Comparison of ENCODE assay signal across 10 mouse cellular contexts in genomic region chr5:52360286-52361049, GRCm38 (mm10). TPM values are rescaled to one million over a fixed set of nuclear protein-coding genes. Genes with fewer than 3 reads are reported as not detected.
DNase-seq lines count a peak whose midpoint lies in the region; ATAC-seq and TF ChIP-seq lines count a peak whose summit lies in the region.
"Had no signal": no experiment of that assay in that cellular context is flagged by ENCODE, and none has a peak within 500 bp of the region (broad histone marks: within the 10 kb centered on the region; RNA-seq: fewer than 3 reads in every experiment).

No protein-coding gene starts in this region.

- no peaks in the 10 kb centered on the region for H3K9me3 ChIP-seq in forebrain, postnatal 0 days (ENCODE audit: low read length)
- no peaks in the 10 kb centered on the region for H3K9me3 ChIP-seq in forebrain, embryonic 10.5 days
- no peaks in the 10 kb centered on the region for H3K9me3 ChIP-seq in intestine, postnatal 0 days (ENCODE audit: control insufficient read depth)
- H3K9me3 ChIP-seq: embryonic facial prominence, embryonic 12.5 days had no signal

- no peak overlapping the region for H3K27ac ChIP-seq in forebrain, postnatal 0 days (ENCODE audit: low read depth, low read length)
- no peak overlapping the region for H3K27ac ChIP-seq in forebrain, embryonic 10.5 days
- peak overlapping the region; percentile 94 for H3K27ac ChIP-seq in intestine, postnatal 0 days (ENCODE audit: low read depth, low read length)
- H3K27ac ChIP-seq: embryonic facial prominence, embryonic 12.5 days had no signal

- WGBS in forebrain, postnatal 0 days = 64% methylated on average over 21 of the region's 21 CpGs
- 87% methylated on average over 21 of the region's 21 CpGs for WGBS in forebrain, embryonic 10.5 days
- 39% methylated on average over 21 of the region's 21 CpGs for WGBS in intestine, postnatal 0 days

- no peak overlapping the region for H3K4me3 ChIP-seq in forebrain, postnatal 0 days (ENCODE audit: low read depth, low read length)
- H3K4me3 ChIP-seq in forebrain, embryonic 10.5 days = no peak overlapping the region
- H3K4me3 ChIP-seq in intestine, postnatal 0 days (ENCODE audit: low read depth, low read length) = no peak overlapping the region; the same call in 1 of the 2 replicates
- H3K4me3 ChIP-seq: embryonic facial prominence, embryonic 12.5 days had no signal

- no peaks in the 10 kb centered on the region for H3K36me3 ChIP-seq in forebrain, postnatal 0 days (ENCODE audit: insufficient read depth)
- no peaks in the 10 kb centered on the region for H3K36me3 ChIP-seq in forebrain, embryonic 10.5 days (replicated peaks)
- H3K36me3 ChIP-seq in intestine, postnatal 0 days (ENCODE audit: control insufficient read depth, insufficient read depth) = no peaks in the 10 kb centered on the region
- H3K36me3 ChIP-seq: embryonic facial prominence, embryonic 12.5 days had no signal

- H3K4me1 ChIP-seq in forebrain, postnatal 0 days (ENCODE audit: insufficient read depth) = no peaks in the 10 kb centered on the region
- peaks cover 26% of the 10 kb centered on the region for H3K4me1 ChIP-seq in forebrain, embryonic 10.5 days
- H3K4me1 ChIP-seq in intestine, postnatal 0 days (replicated peaks; ENCODE audit: control insufficient read depth, insufficient read depth, low read length) = 0 out of 2 replicates have a peak, but pooled peaks cover under 1% of the 10 kb centered on the region

- no peak for ATAC-seq in forebrain, postnatal 0 days
- peak; percentile 95 for ATAC-seq in intestine, postnatal 0 days

- peak; percentile 2 for DNase-seq in forebrain, postnatal 0 days
- no peak for DNase-seq in forebrain, embryonic 10.5 days (ENCODE audit: extremely low spot score, low spot score)
- peak; percentile 38 for DNase-seq in R1 (ENCODE audit: low read depth, low spot score)
- DNase-seq in lung, postnatal 25 days (ENCODE audit: low spot score) = peak; percentile 21
- no peak for DNase-seq in thymus, postnatal 0 days (ENCODE audit: low spot score)
- no peak for DNase-seq in cerebellum, adult 9-11 months
- no peak for DNase-seq in cerebellum, postnatal 4 days (ENCODE audit: low spot score in 2 of 2)

- H3K9ac ChIP-seq in forebrain, postnatal 0 days = no peak overlapping the region
- H3K9ac ChIP-seq in intestine, postnatal 0 days (ENCODE audit: low read depth, low read length) = peak overlapping the region; percentile 32; the same call in 1 of the 2 replicates
- H3K9ac ChIP-seq: embryonic facial prominence, embryonic 12.5 days had no signal

- no peak overlapping the region for H3K4me2 ChIP-seq in forebrain, postnatal 0 days (ENCODE audit: low read depth)
- H3K4me2 ChIP-seq in intestine, postnatal 0 days (replicated peaks; ENCODE audit: low read depth) = peak overlapping the region; percentile 51
- H3K4me2 ChIP-seq: embryonic facial prominence, embryonic 12.5 days had no signal

- TF ChIP-seq CTCF in forebrain, postnatal 0 days (IDR thresholded peaks at IDR 0.05; ENCODE audit: low read depth) = no peak
- no peak for TF ChIP-seq CTCF in intestine, postnatal 0 days (IDR thresholded peaks at IDR 0.05; ENCODE audit: low read depth)

- H3K27me3 ChIP-seq in forebrain, postnatal 0 days (ENCODE audit: insufficient read depth, low read length) = no peaks in the 10 kb centered on the region
- no peaks in the 10 kb centered on the region for H3K27me3 ChIP-seq in forebrain, embryonic 10.5 days (ENCODE audit: poor library complexity, severe bottlenecking)
- H3K27me3 ChIP-seq in intestine, postnatal 0 days (replicated peaks; ENCODE audit: control insufficient read depth, insufficient read depth, low read length) = no peaks in the 10 kb centered on the region
- H3K27me3 ChIP-seq: embryonic facial prominence, embryonic 12.5 days had no signal

RNA-seq across cellular contexts. Expression of gene Sod3, which starts 3.1 kb away (rescaled TPM):
- total RNA-seq in forebrain, postnatal 0 days (2014; rRNA removed) = 1.8 and 2.0 TPM in 2 replicates
- 3.5 and 4.2 TPM in 2 replicates for polyA plus RNA-seq in forebrain, postnatal 0 days (2015; fragmentation: Nextera tagmentation; extraction: Ambion mirVana)
- polyA plus RNA-seq in forebrain, embryonic 10.5 days (2016; fragmentation: Nextera tagmentation; extraction: Ambion mirVana) = 0.56 and 0.74 TPM in 2 replicates
- 6.5 and 11.3 TPM in 2 replicates for polyA plus RNA-seq in intestine, postnatal 0 days (2015; fragmentation: Nextera tagmentation; extraction: Ambion mirVana)
- polyA plus RNA-seq in thymus, postnatal 0 days (2015; fragmentation: Nextera tagmentation; extraction: Ambion mirVana) = 0.87 and 1.6 TPM in 2 replicates
- total RNA-seq: hematopoietic stem cell, adult 5-6 weeks had no signal

Comparison
In these comparisons a context has a peak if more than half of its experiments do, and no peak if none do; other contexts are left out.
1. DNase-seq: peak in forebrain, postnatal 0 days (single experiment), R1 (single experiment) and lung, postnatal 25 days (single experiment); none in forebrain, embryonic 10.5 days (single experiment), thymus, postnatal 0 days (single experiment), cerebellum, adult 9-11 months (single experiment) and cerebellum, postnatal 4 days (0 of 2).